Mouse (Mus musculus) stomach, embryonic 14.5 days (tissue): ENCODE measurements at regions not wholly inside any gene's neighbourhood (a gene's known extent, or its start where the extent isn't known, plus 50 kb on each side); places are given as distances from the start of the nearest gene placed in this dataset.
"Not testable (repeated sequence)": the region's sequence is repeated elsewhere in the genome, so short reads cannot be mapped to it uniquely, and the experiment has no call there.

Source experiments
- ATAC-seq: fragments of 200-750 bp; cut with Nextera tagmentation; 2 replicates; pipeline ENCODE4 v1.8.0; 2017; ENCODE audit warnings: low read depth, moderate TSS enrichment; ENCODE audit not compliant: insufficient number of reproducible peaks, insufficient read depth, low FRiP score
- H3K27ac ChIP-seq: fragments of 300-500 bp; sonication (generic); 2 replicates; pipeline ENCODE4 v1.5.1; 2014; ENCODE audit warnings: mild to moderate bottlenecking, low read length, moderate library complexity, mixed read lengths
- H3K27me3 ChIP-seq: fragments of 300-500 bp; sonication (generic); 2 replicates; pipeline ENCODE4 v1.6.1; 2014; ENCODE audit warnings: low read length, control low read depth, mixed read lengths; ENCODE audit not compliant: control insufficient read depth, insufficient read depth
- H3K36me3 ChIP-seq: fragments of 300-500 bp; sonication (generic); 2 replicates; pipeline ENCODE4 v1.6.1; 2014; ENCODE audit warnings: mild to moderate bottlenecking, control low read depth, low read length, moderate library complexity, mixed read lengths; ENCODE audit not compliant: control insufficient read depth, insufficient read depth
- H3K4me1 ChIP-seq: fragments of 300-500 bp; sonication (generic); 2 replicates; pipeline ENCODE4 v1.6.1; 2014; ENCODE audit warnings: low read length, control low read depth, mixed read lengths; ENCODE audit not compliant: control insufficient read depth, insufficient read depth
- H3K4me2 ChIP-seq: fragments of 300-500 bp; sonication (generic); replicated peaks from 2 replicates; pipeline ENCODE4 v1.6.1; 2014; ENCODE audit warnings: low read depth, low read length, control low read depth
- H3K4me3 ChIP-seq: fragments of 300-500 bp; sonication (generic); 2 replicates; pipeline ENCODE4 v1.5.1; 2014; ENCODE audit warnings: low read depth, low read length, control low read depth
- H3K9ac ChIP-seq: fragments of 300-500 bp; sonication (generic); replicated peaks from 2 replicates; pipeline ENCODE4 v1.6.1; 2014; ENCODE audit warnings: low read depth, mild to moderate bottlenecking, control low read depth, low read length, moderate library complexity, mixed read lengths
- H3K9me3 ChIP-seq: fragments of 300-500 bp; sonication (generic); 2 replicates; pipeline ENCODE4 v1.6.1; 2016; ENCODE audit warnings: low read depth, low read length, control low read depth; ENCODE audit not compliant: control insufficient read depth
- whole genome bisulfite sequencing: fragments of 180-500 bp; shearing (Covaris S2); extraction: QIAGEN DNeasy Blood & Tissue Kit; methylation state at CpG from one replicate; pipeline ENCODE4 v1.1.7; 2014; 5-methylcytosine and 5-hydroxymethylcytosine counted together

DNA sequence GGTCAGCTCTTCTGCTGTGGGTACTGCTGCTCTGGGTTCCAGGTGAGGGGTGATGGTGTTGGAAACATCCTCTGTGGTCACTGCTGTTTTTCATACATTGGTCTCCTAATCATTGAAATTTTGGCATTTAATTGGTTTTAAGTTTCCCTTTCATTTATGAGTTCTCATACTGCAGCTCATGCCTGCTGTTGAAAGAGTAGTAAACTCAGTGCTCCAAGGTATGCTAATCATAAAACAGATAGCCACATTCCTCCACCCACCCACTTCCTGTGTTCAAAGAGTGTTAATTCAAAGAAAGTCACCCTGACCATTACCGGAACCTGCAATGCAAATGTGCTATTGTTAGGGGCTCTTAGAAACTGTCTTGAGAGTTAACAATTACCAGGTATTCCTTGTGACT lies 688.9 kb downstream of the Rpia start:
- not testable (repeated sequence) for H3K27ac ChIP-seq, H3K36me3 ChIP-seq, H3K4me1 ChIP-seq, H3K9ac ChIP-seq, H3K4me3 ChIP-seq, H3K27me3 ChIP-seq, H3K9me3 ChIP-seq, ATAC-seq, H3K4me2 ChIP-seq
- 50% methylated on average over 1 of the region's 1 CpGs for WGBS

DNA sequence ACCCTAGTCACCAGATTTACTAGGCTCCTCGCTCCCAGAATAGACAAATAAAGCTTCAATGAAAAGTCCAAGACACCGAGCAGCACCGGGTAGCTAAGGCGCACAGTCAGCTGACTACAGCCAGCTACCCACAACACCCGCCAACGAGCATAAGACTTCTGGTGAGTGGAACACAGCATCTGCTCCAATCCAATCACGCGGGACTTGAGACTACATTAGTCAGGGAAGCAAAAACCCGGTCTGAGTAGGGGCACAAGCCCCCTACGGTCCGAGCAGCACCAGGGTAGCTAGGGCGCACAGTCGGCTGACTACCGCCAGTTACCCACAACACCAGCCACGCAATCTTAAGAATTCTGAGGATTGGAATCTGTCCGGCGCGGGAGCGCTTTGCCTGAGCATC lies 704.0 kb downstream of the Rpia start:
- 92% methylated on average over 19 of the region's 19 CpGs for WGBS
- no peak for ATAC-seq
- Histone ChIP-seq H3K9ac (no peak overlapping the region), H3K4me3 (no peak overlapping the region), H3K27me3 (no peaks in the 10 kb centered on the region), H3K4me1 (no peaks in the 10 kb centered on the region), H3K27ac (no peak overlapping the region), H3K4me2 (no peak overlapping the region), H3K36me3 (no peaks in the 10 kb centered on the region), H3K9me3 (no peaks in the 10 kb centered on the region)

DNA sequence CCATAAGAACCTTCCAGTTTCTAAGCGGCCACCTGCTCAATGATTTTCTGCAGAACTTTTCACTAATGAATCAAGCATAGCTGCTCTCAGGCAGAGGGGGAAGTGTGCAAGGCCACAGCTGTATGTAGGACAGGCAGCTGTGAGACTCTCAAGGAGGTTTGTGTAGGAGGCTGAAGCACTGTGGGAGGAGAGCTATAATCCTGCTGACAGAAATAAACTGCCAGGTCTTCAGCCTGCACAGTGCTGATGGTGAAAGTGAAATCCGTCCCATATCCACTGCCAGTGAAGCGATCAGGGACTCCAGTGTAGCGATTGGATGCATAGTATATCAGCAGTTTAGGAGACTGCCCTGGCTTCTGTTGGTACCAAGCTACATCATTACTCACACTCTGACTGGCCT lies 718.2 kb downstream of the Rpia start:
- H3K4me1 ChIP-seq = no peaks in the 10 kb centered on the region
- H3K36me3 ChIP-seq = no peaks in the 10 kb centered on the region
- no peak overlapping the region for H3K4me2 ChIP-seq
- no peaks in the 10 kb centered on the region for H3K27me3 ChIP-seq
- H3K27ac ChIP-seq = 0 out of 2 replicates have a peak overlapping the region, but pooled peaks have one; percentile 7
- no peak for ATAC-seq
- H3K9me3 ChIP-seq = no peaks in the 10 kb centered on the region
- 63% methylated on average over 4 of the region's 4 CpGs for WGBS
- H3K4me3 ChIP-seq = no peak overlapping the region
- H3K9ac ChIP-seq = no peak overlapping the region

DNA sequence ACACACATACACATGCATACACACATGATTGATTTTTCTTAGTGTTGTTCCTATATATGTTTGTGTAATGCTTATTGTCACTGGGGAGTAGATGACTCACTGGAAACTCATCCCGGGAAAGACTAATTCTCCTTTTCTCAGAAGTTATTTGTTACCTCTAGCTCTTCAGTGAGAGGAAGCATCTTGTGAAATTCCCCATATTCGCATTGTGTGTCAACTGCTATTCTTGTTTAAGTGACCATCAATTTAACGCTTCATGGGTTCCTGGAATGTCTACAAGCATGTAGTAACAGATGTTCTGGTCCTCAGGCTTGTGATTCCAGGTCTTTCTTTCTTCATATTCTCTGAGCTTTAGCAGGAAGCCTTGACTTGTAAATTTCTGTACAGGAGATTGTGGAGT lies 720.0 kb downstream of the Rpia start:
- H3K4me1 ChIP-seq = no peaks in the 10 kb centered on the region
- H3K9me3 ChIP-seq = no peaks in the 10 kb centered on the region
- H3K9ac ChIP-seq = no peak overlapping the region
- no peak overlapping the region for H3K4me2 ChIP-seq
- WGBS = 78% methylated on average over 3 of the region's 3 CpGs
- no peak overlapping the region for H3K27ac ChIP-seq
- ATAC-seq = no peak
- no peak overlapping the region for H3K4me3 ChIP-seq
- H3K36me3 ChIP-seq = no peaks in the 10 kb centered on the region
- H3K27me3 ChIP-seq = no peaks in the 10 kb centered on the region

DNA sequence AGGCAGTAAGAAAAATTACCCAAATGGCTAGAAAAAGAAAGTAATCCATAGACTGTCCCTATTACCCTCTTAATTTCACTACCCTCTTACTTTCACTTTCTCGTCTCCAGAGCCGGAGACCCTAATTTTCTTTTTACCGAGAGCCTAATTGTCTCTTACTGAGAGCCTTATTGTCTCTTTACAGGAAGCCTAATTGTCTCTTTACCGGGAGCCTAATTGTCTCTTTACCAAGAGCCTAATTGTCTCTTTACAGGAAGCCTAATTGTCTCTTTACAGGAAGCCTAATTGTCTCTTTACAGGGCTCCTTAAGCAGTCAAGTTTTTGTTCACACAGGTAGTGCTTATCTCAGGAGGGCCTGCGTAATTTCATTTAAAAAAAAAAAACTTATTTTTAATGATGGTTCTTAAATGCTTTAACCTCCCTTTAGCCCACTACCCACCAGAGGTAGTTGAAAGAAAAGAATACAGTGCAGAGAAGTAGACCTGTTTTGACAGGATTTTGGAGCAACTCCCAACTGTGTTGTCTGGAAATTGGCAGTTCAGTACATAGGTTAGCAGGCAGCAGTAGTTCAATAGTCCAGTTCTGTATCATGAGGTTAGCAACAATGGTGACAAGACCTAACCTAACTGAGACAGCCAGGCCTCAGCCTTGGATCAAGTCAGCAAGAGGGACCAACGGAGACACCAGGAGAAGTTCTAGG lies 724.2 kb downstream of the Rpia start:
- Histone ChIP-seq H3K4me1 (no peaks in the 10 kb centered on the region), H3K27ac (no peak overlapping the region), H3K36me3 (no peaks in the 10 kb centered on the region), H3K9ac (no peak overlapping the region), H3K9me3 (no peaks in the 10 kb centered on the region), H3K4me3 (no peak overlapping the region), H3K4me2 (no peak overlapping the region), H3K27me3 (no peaks in the 10 kb centered on the region)
- WGBS = 87% methylated on average over 6 of the region's 6 CpGs
- no peak for ATAC-seq

DNA sequence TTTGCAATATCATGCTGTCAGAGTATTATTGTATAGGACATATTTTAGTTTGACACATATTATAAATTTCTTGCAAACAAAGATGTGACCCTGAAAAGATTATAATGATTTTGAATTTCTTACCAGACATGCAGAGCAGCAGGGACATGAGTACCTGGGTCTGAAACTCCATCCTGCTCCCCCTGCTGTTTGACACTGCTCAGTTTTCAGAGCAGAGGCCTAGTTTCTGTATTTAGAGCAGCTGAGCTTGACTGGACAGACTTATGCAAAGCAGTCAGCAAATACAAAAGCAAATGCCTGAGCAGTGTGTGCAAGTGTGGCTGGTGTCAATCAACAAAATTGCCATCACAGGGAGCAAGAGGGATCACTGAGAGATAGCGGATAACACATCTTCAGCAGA lies 733.0 kb downstream of the Rpia start:
- Histone ChIP-seq H3K4me2 (no peak overlapping the region), H3K4me1 (no peaks in the 10 kb centered on the region), H3K36me3 (no peaks in the 10 kb centered on the region), H3K27ac (no peak overlapping the region), H3K9ac (no peak overlapping the region), H3K4me3 (no peak overlapping the region), H3K27me3 (no peaks in the 10 kb centered on the region), H3K9me3 (no peaks in the 10 kb centered on the region)
- 76% methylated on average over 1 of the region's 1 CpGs for whole genome bisulfite sequencing
- ATAC-seq = no peak

DNA sequence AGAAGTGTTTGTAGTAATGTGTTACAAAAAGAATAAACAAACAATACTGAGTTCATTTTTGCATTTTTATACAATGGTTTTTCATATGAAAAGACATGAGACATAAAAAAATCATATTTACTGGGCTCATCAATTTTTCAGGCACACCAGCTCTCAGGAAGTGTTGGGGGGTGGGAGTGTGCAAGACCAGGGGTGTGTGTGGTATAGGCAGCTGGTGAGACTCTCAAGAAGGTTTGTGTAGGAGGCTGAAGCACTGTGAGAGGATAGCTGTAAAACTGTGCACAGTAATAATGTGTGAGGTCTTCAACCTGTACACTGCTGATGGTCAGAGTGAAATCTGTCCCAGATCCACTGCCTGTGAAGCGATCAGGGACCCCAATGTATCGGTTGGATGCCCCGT lies 733.7 kb downstream of the Rpia start:
- H3K27me3 ChIP-seq = no peaks in the 10 kb centered on the region
- no peak overlapping the region for H3K27ac ChIP-seq
- no peaks in the 10 kb centered on the region for H3K36me3 ChIP-seq
- 87% methylated on average over 3 of the region's 3 CpGs for WGBS
- ATAC-seq = no peak
- H3K4me3 ChIP-seq = no peak overlapping the region
- no peak overlapping the region for H3K4me2 ChIP-seq
- no peak overlapping the region for H3K9ac ChIP-seq
- no peaks in the 10 kb centered on the region for H3K9me3 ChIP-seq
- no peaks in the 10 kb centered on the region for H3K4me1 ChIP-seq

DNA sequence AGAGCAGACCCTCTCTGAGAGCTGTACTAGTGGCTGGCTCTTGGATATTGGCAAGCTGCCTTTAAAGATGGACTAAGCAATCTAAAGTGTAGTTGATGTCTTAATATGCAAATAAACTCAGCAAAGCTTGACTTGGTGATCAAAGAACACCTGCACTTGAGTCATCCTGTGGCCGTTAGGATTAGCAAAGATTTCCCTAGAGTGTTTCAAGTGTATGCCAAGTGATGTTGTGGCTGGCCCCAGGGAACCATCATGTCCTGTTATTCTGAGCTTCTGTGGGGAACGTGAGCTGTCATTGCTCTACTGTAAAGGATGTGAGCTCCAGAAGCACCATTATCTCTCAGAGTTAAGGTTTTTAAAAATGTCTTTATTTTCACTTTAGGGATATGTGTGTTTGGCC lies 751.1 kb downstream of the Rpia start:
- no peak overlapping the region for H3K4me2 ChIP-seq
- H3K27me3 ChIP-seq = no peaks in the 10 kb centered on the region
- no peaks in the 10 kb centered on the region for H3K36me3 ChIP-seq
- H3K9ac ChIP-seq = no peak overlapping the region
- H3K4me3 ChIP-seq = no peak overlapping the region
- no peak for ATAC-seq
- H3K27ac ChIP-seq = no peak overlapping the region
- H3K9me3 ChIP-seq = no peaks in the 10 kb centered on the region
- WGBS = 68% methylated on average over 2 of the region's 2 CpGs
- no peaks in the 10 kb centered on the region for H3K4me1 ChIP-seq

DNA sequence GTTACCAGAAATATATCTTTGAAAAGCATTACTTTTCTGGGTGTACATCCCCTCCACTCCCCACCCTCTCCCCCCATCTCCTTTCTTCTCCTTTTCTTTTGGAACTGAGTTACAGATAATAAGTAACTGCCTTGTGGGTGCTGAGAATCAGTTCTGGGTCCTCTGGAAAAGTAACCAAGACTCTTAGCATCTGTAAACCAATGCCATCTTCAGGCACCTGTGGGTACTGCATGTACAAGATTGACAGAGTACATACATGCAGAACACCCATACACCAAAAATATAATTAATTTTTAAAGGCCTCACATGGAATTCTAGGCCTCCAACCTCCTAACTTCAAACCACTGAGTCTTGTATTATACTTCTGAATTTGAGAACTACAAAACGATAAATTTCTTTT lies 758.4 kb downstream of the Rpia start:
- Histone ChIP-seq H3K27ac (no peak overlapping the region), H3K4me3 (no peak overlapping the region), H3K9me3 (no peaks in the 10 kb centered on the region), H3K4me2 (no peak overlapping the region), H3K36me3 (no peaks in the 10 kb centered on the region), H3K4me1 (no peaks in the 10 kb centered on the region), H3K27me3 (no peaks in the 10 kb centered on the region), H3K9ac (no peak overlapping the region)
- no peak for ATAC-seq
- 81% methylated on average over 1 of the region's 1 CpGs for WGBS
